Mouse (Mus musculus): ENCODE data around the gene Lrrc29.

Lrrc29 gene

GRCm38 (mm10) chr8:105288958-105289732 lies 36.9 kb downstream of the Lrrc29 start:
- peak; percentile 88 to 92 for DNase-seq

GRCm38 (mm10) chr8:105288231-105288630 lies 37.8 kb downstream of the Lrrc29 start:
- DNase-seq = no peak

GRCm38 (mm10) chr8:105286907-105287306 lies 39.2 kb downstream of the Lrrc29 start:
- DNase-seq = no peak

GRCm38 (mm10) chr8:105285514-105285913 lies 40.6 kb downstream of the Lrrc29 start:
- no peak for DNase-seq

GRCm38 (mm10) chr8:105283074-105283473 lies 43.0 kb downstream of the Lrrc29 start:
- DNase-seq = peak; percentile 62 to 67

GRCm38 (mm10) chr8:105282239-105282638 lies 43.8 kb downstream of the Lrrc29 start:
- no peak for DNase-seq

GRCm38 (mm10) chr8:105281821-105282220 lies 44.3 kb downstream of the Lrrc29 start:
- DNase-seq = no peak

GRCm38 (mm10) chr8:105280567-105280966 lies 45.5 kb downstream of the Lrrc29 start:
- DNase-seq = no peak

GRCm38 (mm10) chr8:105278911-105279334 lies 47.2 kb downstream of the Lrrc29 start:
- DNase-seq = peak; percentile 90 to 94

- peak; percentile 71 to 74 for DNase-seq
These were observed 49.6 kb downstream of the Lrrc29 start for GRCm38 (mm10) chr8:105276292-105277120.

- DNase-seq = no peak
These were observed 50.2 kb downstream of the Lrrc29 start, which contains the start of gene Nol3 for GRCm38 (mm10) chr8:105275840-105276239. Gene Nol3 (plus strand): TSS chr8:105276140.

- no peak for DNase-seq
These were observed 50.7 kb downstream of the Lrrc29 start for GRCm38 (mm10) chr8:105275387-105275786.

- DNase-seq = no peak
These were observed 55.2 kb downstream of the Lrrc29 start for GRCm38 (mm10) chr8:105270916-105271186.

GRCm38 (mm10) chr8:105270101-105270915 lies 55.8 kb downstream of the Lrrc29 start:
- no peak for DNase-seq

- DNase-seq = peak; percentile 66 to 88
These were observed 56.6 kb downstream of the Lrrc29 start, which contains the start of gene Hsf4 for GRCm38 (mm10) chr8:105269461-105269947. Gene Hsf4 (plus strand): TSS chr8:105269801.

GRCm38 (mm10) chr8:105269075-105269458 lies 57.0 kb downstream of the Lrrc29 start:
- peak; percentile 43 to 62 for DNase-seq

- DNase-seq = peak in 1 of 2 experiments; percentile 55
These were observed 57.6 kb downstream of the Lrrc29 start for GRCm38 (mm10) chr8:105268342-105269074.

GRCm38 (mm10) chr8:105266775-105267174 lies 59.3 kb downstream of the Lrrc29 start:
- no peak for DNase-seq

- peak in 1 of 2 experiments; percentile 59 for DNase-seq
These were observed 61.0 kb downstream of the Lrrc29 start for GRCm38 (mm10) chr8:105265128-105265527.

GRCm38 (mm10) chr8:105264024-105264982 lies 61.8 kb downstream of the Lrrc29 start, which contains the start of the genes Tradd and Fbxl8:
Gene Tradd (minus strand): TSS chr8:105264609.
Gene Fbxl8 (plus strand): TSS chr8:105264648.
- DNase-seq = peak; percentile 82 to 89

All from kidney, postnatal 25 days (tissue).